Mouse (Mus musculus): ENCODE data around the gene Rtn1. TPM values are rescaled to one million over a fixed set of nuclear protein-coding genes. Genes with fewer than 3 reads are reported as not detected.

The Rtn1 gene
- polyA plus RNA-seq, 1 experiment = 4.1 TPM

GRCm38 (mm10) chr12:72405031-72405430 lies 3.8 kb downstream of the Rtn1 start:
- Histone ChIP-seq H3K4me3 (ENCODE audit: low read depth, low read length) (no peak overlapping the region), H3K4me1 (ENCODE audit: control insufficient read depth, insufficient read depth, insufficient read length, low read length) (no peaks in the 10 kb centered on the region), H3K36me3 (ENCODE audit: control insufficient read depth, insufficient read depth, low read length) (no peaks in the 10 kb centered on the region), H3K27ac (ENCODE audit: insufficient read depth, low read depth, low read length) (no peak overlapping the region), H3K27me3 (ENCODE audit: control insufficient read depth, insufficient read depth, low read length) (peaks cover 23% of the 10 kb centered on the region)
- no peak for TF ChIP-seq CTCF (IDR thresholded peaks at IDR 0.05; ENCODE audit: extremely low read depth, insufficient read length, insufficient replicate concordance, low read depth, low read length)
- no peak for TF ChIP-seq POLR2A (IDR thresholded peaks at IDR 0.05; ENCODE audit: low read depth, low read length)
- WGBS = 64% methylated on average over 5 of the region's 5 CpGs

GRCm38 (mm10) chr12:72393046-72393805 lies 15.6 kb downstream of the Rtn1 start:
- 42% methylated on average over 13 of the region's 13 CpGs for WGBS
- no peaks in the 10 kb centered on the region for H3K4me1 ChIP-seq (ENCODE audit: control insufficient read depth, insufficient read depth, insufficient read length, low read length)

GRCm38 (mm10) chr12:72390346-72390745 lies 18.5 kb downstream of the Rtn1 start:
- Histone ChIP-seq H3K27ac (ENCODE audit: insufficient read depth, low read depth, low read length) (no peak overlapping the region), H3K4me1 (ENCODE audit: control insufficient read depth, insufficient read depth, insufficient read length, low read length) (no peaks in the 10 kb centered on the region)

More at GRCm38 (mm10) chr12:72393046-72393805, 15.6 kb downstream of the Rtn1 start:
- TF ChIP-seq CTCF (IDR thresholded peaks at IDR 0.05; ENCODE audit: extremely low read depth, insufficient read length, insufficient replicate concordance, low read depth, low read length) (no peak), POLR2A (IDR thresholded peaks at IDR 0.05; ENCODE audit: low read depth, low read length) (no peak)
- Histone ChIP-seq H3K27me3 (ENCODE audit: control insufficient read depth, insufficient read depth, low read length) (no peaks in the 10 kb centered on the region), H3K4me3 (ENCODE audit: low read depth, low read length) (no peak overlapping the region), H3K36me3 (ENCODE audit: control insufficient read depth, insufficient read depth, low read length) (no peaks in the 10 kb centered on the region), H3K27ac (ENCODE audit: insufficient read depth, low read depth, low read length) (no peak overlapping the region)

GRCm38 (mm10) chr12:72389377-72390103 lies 19.3 kb downstream of the Rtn1 start:
- TF ChIP-seq POLR2A (IDR thresholded peaks at IDR 0.05; ENCODE audit: low read depth, low read length) (no peak), CTCF (IDR thresholded peaks at IDR 0.05; ENCODE audit: extremely low read depth, insufficient read length, insufficient replicate concordance, low read depth, low read length) (no peak)
- H3K27me3 ChIP-seq (ENCODE audit: control insufficient read depth, insufficient read depth, low read length) = no peaks in the 10 kb centered on the region
- H3K36me3 ChIP-seq (ENCODE audit: control insufficient read depth, insufficient read depth, low read length) = no peaks in the 10 kb centered on the region
- H3K27ac ChIP-seq (ENCODE audit: insufficient read depth, low read depth, low read length) = no peak overlapping the region
- WGBS = 63% methylated on average over 14 of the region's 14 CpGs
- H3K4me3 ChIP-seq (ENCODE audit: low read depth, low read length) = no peak overlapping the region
- no peaks in the 10 kb centered on the region for H3K4me1 ChIP-seq (ENCODE audit: control insufficient read depth, insufficient read depth, insufficient read length, low read length)

More at GRCm38 (mm10) chr12:72390346-72390745, 18.5 kb downstream of the Rtn1 start:
- no peaks in the 10 kb centered on the region for H3K27me3 ChIP-seq (ENCODE audit: control insufficient read depth, insufficient read depth, low read length)
- H3K36me3 ChIP-seq (ENCODE audit: control insufficient read depth, insufficient read depth, low read length) = no peaks in the 10 kb centered on the region
- 35% methylated on average over 2 of the region's 2 CpGs for WGBS
- no peak overlapping the region for H3K4me3 ChIP-seq (ENCODE audit: low read depth, low read length)
- TF ChIP-seq CTCF (IDR thresholded peaks at IDR 0.05; ENCODE audit: extremely low read depth, insufficient read length, insufficient replicate concordance, low read depth, low read length) = no peak
- no peak for TF ChIP-seq POLR2A (IDR thresholded peaks at IDR 0.05; ENCODE audit: low read depth, low read length)

GRCm38 (mm10) chr12:72388835-72389234 lies 20.0 kb downstream of the Rtn1 start:
- no peaks in the 10 kb centered on the region for H3K27me3 ChIP-seq (ENCODE audit: control insufficient read depth, insufficient read depth, low read length)
- TF ChIP-seq CTCF (IDR thresholded peaks at IDR 0.05; ENCODE audit: extremely low read depth, insufficient read length, insufficient replicate concordance, low read depth, low read length) (no peak), POLR2A (IDR thresholded peaks at IDR 0.05; ENCODE audit: low read depth, low read length) (no peak)
- WGBS = 84% methylated on average over 5 of the region's 5 CpGs

GRCm38 (mm10) chr12:72388135-72388534 lies 20.7 kb downstream of the Rtn1 start:
- 69% methylated on average over 6 of the region's 6 CpGs for WGBS
- H3K4me3 ChIP-seq (ENCODE audit: low read depth, low read length) = no peak overlapping the region
- no peak for TF ChIP-seq POLR2A (IDR thresholded peaks at IDR 0.05; ENCODE audit: low read depth, low read length)

More at GRCm38 (mm10) chr12:72388835-72389234, 20.0 kb downstream of the Rtn1 start:
- Histone ChIP-seq H3K36me3 (ENCODE audit: control insufficient read depth, insufficient read depth, low read length) (no peaks in the 10 kb centered on the region), H3K27ac (ENCODE audit: insufficient read depth, low read depth, low read length) (no peak overlapping the region), H3K4me3 (ENCODE audit: low read depth, low read length) (no peak overlapping the region), H3K4me1 (ENCODE audit: control insufficient read depth, insufficient read depth, insufficient read length, low read length) (no peaks in the 10 kb centered on the region)

GRCm38 (mm10) chr12:72376309-72376708 lies 32.5 kb downstream of the Rtn1 start:
- H3K36me3 ChIP-seq (ENCODE audit: control insufficient read depth, insufficient read depth, low read length) = no peaks in the 10 kb centered on the region
- no peak overlapping the region for H3K27ac ChIP-seq (ENCODE audit: insufficient read depth, low read depth, low read length)
- H3K4me3 ChIP-seq (ENCODE audit: low read depth, low read length) = no peak overlapping the region
- no peaks in the 10 kb centered on the region for H3K4me1 ChIP-seq (ENCODE audit: control insufficient read depth, insufficient read depth, insufficient read length, low read length)
- H3K27me3 ChIP-seq (ENCODE audit: control insufficient read depth, insufficient read depth, low read length) = no peaks in the 10 kb centered on the region
- TF ChIP-seq POLR2A (IDR thresholded peaks at IDR 0.05; ENCODE audit: low read depth, low read length) (no peak), CTCF (IDR thresholded peaks at IDR 0.05; ENCODE audit: extremely low read depth, insufficient read length, insufficient replicate concordance, low read depth, low read length) (no peak)
- 88% methylated on average over 5 of the region's 5 CpGs for WGBS

More at GRCm38 (mm10) chr12:72388135-72388534, 20.7 kb downstream of the Rtn1 start:
- no peaks in the 10 kb centered on the region for H3K4me1 ChIP-seq (ENCODE audit: control insufficient read depth, insufficient read depth, insufficient read length, low read length)
- no peaks in the 10 kb centered on the region for H3K27me3 ChIP-seq (ENCODE audit: control insufficient read depth, insufficient read depth, low read length)
- no peak overlapping the region for H3K27ac ChIP-seq (ENCODE audit: insufficient read depth, low read depth, low read length)
- H3K36me3 ChIP-seq (ENCODE audit: control insufficient read depth, insufficient read depth, low read length) = no peaks in the 10 kb centered on the region

Data from small intestine, adult 2 months (tissue).